ENCODE assay signal across 10 mouse cellular contexts in the genomic region with DNA sequence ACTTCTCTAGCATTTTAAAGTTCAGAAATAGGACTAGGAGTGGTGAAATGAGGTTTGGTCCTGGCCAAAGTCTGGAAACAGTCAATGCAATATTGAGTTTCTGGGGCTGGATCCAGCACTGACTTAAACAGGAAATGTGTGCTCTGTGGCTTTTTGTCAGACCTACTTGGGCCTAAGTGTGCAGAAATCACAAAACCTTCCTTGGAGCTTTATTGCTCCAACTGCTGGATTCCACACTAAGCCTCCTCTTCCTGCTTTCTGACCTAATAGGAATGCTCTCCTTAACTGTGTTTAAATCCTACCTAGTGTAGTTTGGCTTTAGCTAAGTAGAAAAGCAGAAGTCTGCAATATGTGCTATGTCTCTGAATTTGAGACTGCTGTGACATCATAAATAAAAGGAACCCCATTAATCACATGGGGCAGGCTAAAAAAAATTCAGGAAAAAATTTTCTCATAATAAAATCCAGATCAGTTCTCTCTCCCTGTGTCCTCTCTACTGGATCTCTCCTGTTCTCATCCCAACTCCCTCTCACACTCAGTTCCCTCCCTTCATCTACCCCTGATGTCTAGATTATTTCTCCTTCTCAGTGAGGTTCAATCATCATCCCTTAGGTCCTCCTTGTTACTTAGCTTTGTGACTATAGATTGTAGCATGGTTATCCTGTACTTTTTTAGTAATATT.
DNase-seq lines count a peak whose midpoint lies in the region; ATAC-seq lines count a peak whose summit lies in the region.
"Had no signal": no experiment of that assay in that cellular context is flagged by ENCODE, and none has a peak within 500 bp of the region (broad histone marks: within the 10 kb centered on the region; RNA-seq: fewer than 3 reads in every experiment).

No protein-coding gene starts in this region.

- H3K4me1 ChIP-seq in limb, embryonic 12.5 days (replicated peaks) = no peaks in the 10 kb centered on the region
- no peaks in the 10 kb centered on the region for H3K4me1 ChIP-seq in hindbrain, embryonic 14.5 days (replicated peaks; ENCODE audit: control insufficient read depth, insufficient read depth, low read length)
- H3K4me1 ChIP-seq: lung, embryonic 15.5 days had no signal

- no peak overlapping the region for H3K4me3 ChIP-seq in limb, embryonic 12.5 days (replicated peaks)
- H3K4me3 ChIP-seq in hindbrain, embryonic 14.5 days (replicated peaks; ENCODE audit: low read length) = no peak overlapping the region
- H3K4me3 ChIP-seq: lung, embryonic 15.5 days had no signal

- ATAC-seq in limb, embryonic 12.5 days (ENCODE audit: insufficient number of reproducible peaks, insufficient read depth, low FRiP score, low TSS enrichment, low read depth) = peak; percentile 97
- ATAC-seq in hindbrain, embryonic 14.5 days (ENCODE audit: low FRiP score) = no peak
- ATAC-seq: hindbrain, embryonic 16.5 days had no signal

- DNase-seq in heart, adult 18-20 months = peak; percentile 51 to 63
- DNase-seq in heart, postnatal 25 days (ENCODE audit: low spot score) = no peak
- peak; percentile 76 for DNase-seq in NIH3T3 (ENCODE audit: low read depth)
- DNase-seq in heart, adult 8-10 months (ENCODE audit: low spot score) = peak; percentile 55
- no peak for DNase-seq in frontal cortex, postnatal 36 days (ENCODE audit: low spot score in 2 of 2)
- no peak for DNase-seq in hindbrain, embryonic 14.5 days (ENCODE audit: low spot score)
- DNase-seq in T-cell, adult 2 months (ENCODE audit: low spot score) = no peak

- H3K4me2 ChIP-seq in limb, embryonic 12.5 days = no peak overlapping the region
- H3K4me2 ChIP-seq in hindbrain, embryonic 14.5 days (replicated peaks) = no peak overlapping the region
- H3K4me2 ChIP-seq: lung, embryonic 15.5 days had no signal

- H3K9ac ChIP-seq in limb, embryonic 12.5 days (replicated peaks) = no peak overlapping the region
- H3K9ac ChIP-seq in hindbrain, embryonic 14.5 days = no peak overlapping the region
- H3K9ac ChIP-seq: lung, embryonic 15.5 days had no signal

- H3K36me3 ChIP-seq in limb, embryonic 12.5 days = no peaks in the 10 kb centered on the region
- H3K36me3 ChIP-seq in hindbrain, embryonic 14.5 days (replicated peaks; ENCODE audit: control insufficient read depth, insufficient read depth) = no peaks in the 10 kb centered on the region
- H3K36me3 ChIP-seq: lung, embryonic 15.5 days had no signal

- intact Hi-C loops in heart, postnatal 25 days (cut with DNase I) = no loop called here

- peak overlapping the region; percentile 70 for H3K27ac ChIP-seq in limb, embryonic 12.5 days
- no peak overlapping the region for H3K27ac ChIP-seq in hindbrain, embryonic 14.5 days
- H3K27ac ChIP-seq: lung, embryonic 15.5 days had no signal

- H3K27me3 ChIP-seq in limb, embryonic 12.5 days = no peaks in the 10 kb centered on the region
- no peaks in the 10 kb centered on the region for H3K27me3 ChIP-seq in hindbrain, embryonic 14.5 days (ENCODE audit: control insufficient read depth, insufficient read depth, low read length)
- H3K27me3 ChIP-seq: lung, embryonic 15.5 days had no signal

- no peaks in the 10 kb centered on the region for H3K9me3 ChIP-seq in limb, embryonic 12.5 days
- H3K9me3 ChIP-seq in hindbrain, embryonic 14.5 days (ENCODE audit: control insufficient read depth, low read length) = no peaks in the 10 kb centered on the region
- H3K9me3 ChIP-seq: lung, embryonic 15.5 days had no signal

Comparison
In these comparisons a context has a peak if more than half of its experiments do, and no peak if none do; other contexts are left out.
1. DNase-seq: peak in heart, adult 18-20 months (2 of 2), NIH3T3 (single experiment) and heart, adult 8-10 months (single experiment); none in heart, postnatal 25 days (single experiment), frontal cortex, postnatal 36 days (0 of 2), hindbrain, embryonic 14.5 days (single experiment) and T-cell, adult 2 months (single experiment).